ENCODE assay signal across 16 mouse cellular contexts in genomic region chr11:67654514-67654913, GRCm38 (mm10). TPM values are rescaled to one million over a fixed set of nuclear protein-coding genes. Genes with fewer than 3 reads are reported as not detected.
"Had no signal": no experiment of that assay in that cellular context is flagged by ENCODE, and none has a peak within 500 bp of the region (broad histone marks: within the 10 kb centered on the region; RNA-seq: fewer than 3 reads in every experiment).

No protein-coding gene starts in this region.

- H3K27ac ChIP-seq: limb, embryonic 10.5 days; liver, embryonic 15.5 days; midbrain, embryonic 10.5 days; neural tube, embryonic 15.5 days; stomach, postnatal 0 days had no signal

- H3K27me3 ChIP-seq: liver, embryonic 15.5 days; neural tube, embryonic 15.5 days had no signal

- H3K4me1 ChIP-seq: liver, embryonic 15.5 days had no signal

- H3K9me3 ChIP-seq: limb, embryonic 10.5 days; liver, embryonic 15.5 days; midbrain, embryonic 10.5 days; neural tube, embryonic 15.5 days had no signal

- DNase-seq: kidney, postnatal 25 days; lung, adult 2 months; lung, postnatal 36 days; midbrain, embryonic 14.5 days; thymus, postnatal 4 days had no signal

- H3K4me3 ChIP-seq: limb, embryonic 10.5 days; liver, embryonic 15.5 days; midbrain, embryonic 10.5 days; myocyte; neural tube, embryonic 15.5 days had no signal

- H3K36me3 ChIP-seq: limb, embryonic 10.5 days; liver, embryonic 15.5 days; midbrain, embryonic 10.5 days; neural tube, embryonic 15.5 days had no signal

RNA-seq across cellular contexts. Expression of gene Rcvrn, which starts 40.6 kb away (rescaled TPM):
- total RNA-seq: megakaryocyte progenitor cell, adult 5-6 weeks had no signal
- polyA plus RNA-seq: kidney, embryonic 16.5 days; limb, embryonic 10.5 days; liver, embryonic 11.5 days; liver, embryonic 15.5 days; lung, postnatal 0 days; midbrain, embryonic 10.5 days; midbrain, embryonic 14.5 days; myocyte; neural tube, embryonic 11.5 days; neural tube, embryonic 15.5 days; stomach, postnatal 0 days had no signal
